Mouse (Mus musculus): ENCODE measurements around the gene Rtn4rl1.

DNA sequence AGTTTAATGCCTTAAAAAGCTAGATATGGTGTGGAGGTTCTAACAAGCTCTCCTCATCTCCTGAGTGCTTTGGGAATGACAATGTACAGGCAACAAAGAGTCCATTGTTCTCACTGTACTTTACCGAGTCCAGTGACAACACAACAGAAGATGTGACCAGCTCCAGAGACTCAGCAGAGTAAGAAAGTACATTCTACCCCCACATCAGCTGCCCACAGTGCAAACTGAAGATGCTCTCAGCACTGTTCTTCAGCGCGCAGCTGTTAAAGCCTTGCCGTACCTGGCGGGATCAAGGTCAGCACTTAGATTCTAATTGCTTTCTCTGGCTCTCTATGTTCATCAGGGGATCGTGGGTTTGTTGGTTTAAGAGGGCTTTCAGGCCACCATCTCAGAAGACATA lies 118.2 kb downstream of the Rtn4rl1 start:
- TF ChIP-seq CTCF (IDR thresholded peaks at IDR 0.05; ENCODE audit: extremely low read depth, insufficient read length, insufficient replicate concordance, low read depth, low read length) (no peak), POLR2A (IDR thresholded peaks at IDR 0.05; ENCODE audit: low read depth, low read length) (no peak)

Measured in small intestine, adult 2 months (tissue).